Mouse (Mus musculus): ENCODE data around the gene Sgo1. TPM values are rescaled to one million over a fixed set of nuclear protein-coding genes. Genes with fewer than 3 reads are reported as not detected.

The Sgo1 gene
- total RNA-seq, 2 experiments from 2014 or later, result 0.07 TPM; not detected in 1

DNA sequence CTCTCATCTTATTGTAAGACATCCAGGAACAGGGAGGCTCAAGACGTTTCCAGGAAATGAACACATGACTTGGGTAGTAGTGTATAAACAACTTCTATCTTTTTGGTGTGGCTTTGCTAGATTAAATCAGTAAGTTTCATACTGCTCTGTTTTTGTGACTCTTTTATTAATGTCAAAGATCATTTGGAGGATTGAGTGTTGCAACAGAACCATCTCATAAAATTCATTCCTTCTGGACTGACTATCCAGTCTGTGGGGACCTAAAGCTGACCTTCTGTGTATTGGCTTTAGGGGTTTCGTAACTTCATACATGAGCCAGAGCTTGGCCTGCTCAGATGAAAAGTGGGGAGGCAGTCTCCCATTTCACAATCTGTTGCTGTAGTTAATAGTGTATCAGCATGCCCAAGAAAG is 38.9 kb downstream of the Sgo1 start:
- no peak for DNase-seq (ENCODE audit: low spot score in 2 of 2)

DNA sequence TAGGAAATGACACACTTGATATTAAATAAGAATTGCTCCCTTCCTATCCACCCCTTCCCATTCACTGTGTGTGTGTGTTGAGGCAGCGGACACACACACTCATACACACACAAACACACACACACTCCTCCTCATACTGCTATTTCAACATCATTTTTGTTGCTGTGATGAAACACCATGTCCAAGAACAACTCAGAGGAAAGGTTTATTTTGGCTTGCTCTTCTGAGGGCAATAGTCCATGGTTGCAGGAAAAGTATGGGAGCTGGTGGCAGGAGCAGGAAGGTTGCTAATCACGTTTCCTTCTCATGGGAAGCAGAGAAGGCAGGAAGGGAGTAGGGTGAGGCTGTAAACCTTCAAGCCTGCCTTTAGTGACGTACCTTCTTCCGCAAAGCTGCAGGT is 45.8 kb downstream of the Sgo1 start:
- DNase-seq (ENCODE audit: low spot score in 2 of 2), result no peak

DNA sequence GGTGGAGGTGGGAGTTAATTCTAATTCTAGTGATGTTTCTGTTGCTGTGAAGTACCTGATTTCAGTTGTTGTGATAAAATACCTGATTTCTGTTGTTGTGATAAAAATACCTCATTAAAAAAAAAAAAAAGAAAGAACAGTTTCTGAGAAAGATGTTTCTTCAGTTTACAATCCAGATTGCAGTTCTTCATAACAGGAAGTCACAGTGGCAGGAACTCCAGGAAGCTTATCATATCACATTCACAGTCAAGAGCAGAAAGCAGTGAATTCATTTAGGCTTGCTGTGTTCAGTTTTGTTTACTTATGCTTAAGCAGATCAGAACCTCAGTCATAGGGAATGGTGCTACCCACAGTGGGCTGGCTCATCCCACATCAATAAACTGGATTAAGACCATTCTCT is 57.8 kb downstream of the Sgo1 start:
- DNase-seq (ENCODE audit: low spot score in 2 of 2), result no peak

DNA sequence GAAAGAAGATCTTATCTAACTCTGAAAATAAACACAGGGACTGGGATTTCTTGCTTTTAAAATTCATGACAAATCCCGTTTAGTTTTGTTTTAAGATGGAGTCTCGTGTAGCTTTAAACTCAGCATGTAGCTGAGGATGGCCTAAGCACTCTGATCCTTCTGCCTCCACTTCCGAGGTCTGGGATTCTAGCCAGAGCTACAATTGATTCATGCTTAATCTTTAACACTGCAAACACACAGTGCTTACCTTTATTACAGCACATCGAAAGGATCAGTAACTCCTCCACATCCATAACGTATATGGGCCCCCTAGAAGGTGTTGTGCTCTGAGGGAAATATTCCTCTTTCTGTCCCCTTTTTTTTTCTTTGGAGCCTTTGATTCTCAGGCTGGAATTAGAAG is 61.0 kb downstream of the Sgo1 start:
- DNase-seq (ENCODE audit: low spot score in 2 of 2), result no peak

DNA sequence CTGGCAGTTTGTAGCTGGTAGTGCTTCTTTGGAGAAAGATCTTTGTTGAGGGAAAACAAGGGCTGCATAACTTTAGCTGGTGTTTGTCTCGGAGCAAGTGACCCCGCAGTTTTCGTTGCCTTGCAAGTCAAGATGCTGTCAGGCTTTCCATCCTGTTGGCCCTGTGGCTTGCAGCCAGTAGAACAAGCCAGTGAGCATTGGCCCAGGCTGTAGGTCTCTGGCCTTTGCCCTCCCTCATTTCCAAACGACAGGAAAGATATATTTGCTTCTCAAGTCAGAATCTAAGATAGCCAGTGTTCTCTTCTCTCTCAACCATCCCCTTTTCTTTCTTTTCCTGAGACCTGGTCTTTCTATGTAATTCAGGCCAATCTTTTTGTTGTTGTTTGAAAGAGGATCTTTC is 61.6 kb downstream of the Sgo1 start:
- no peak for DNase-seq (ENCODE audit: low spot score in 2 of 2)

DNA sequence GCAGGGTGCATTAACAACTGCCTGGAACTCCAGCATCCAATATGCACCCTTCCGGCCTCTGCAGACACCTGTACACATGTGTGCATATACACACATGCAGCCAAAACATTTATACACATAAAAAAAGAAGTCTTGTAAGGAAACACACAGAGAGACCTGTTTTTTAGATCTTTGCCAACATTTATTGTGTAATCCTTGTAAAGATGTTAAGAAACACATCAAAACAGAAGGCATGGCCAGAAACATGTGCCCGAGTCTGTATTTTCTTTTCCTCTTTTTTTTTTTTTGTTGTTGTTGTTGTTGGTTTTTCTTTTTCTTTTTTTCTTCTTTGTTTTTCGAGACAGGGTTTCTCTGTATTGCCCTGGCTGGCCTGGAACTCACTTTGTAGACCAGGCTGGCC is 63.0 kb downstream of the Sgo1 start:
- no peak for DNase-seq (ENCODE audit: low spot score in 2 of 2)

Other genes with a start within 250 kb of the Sgo1 start
- under 1 TPM; 0.25 to 0.62 TPM for gene Efhb, start 226.0 kb downstream of the Sgo1 start, total RNA-seq (2021)
- gene Rab5a, start 210.1 kb downstream of the Sgo1 start, total RNA-seq (2021), result 100 to 1,000 TPM; 117 TPM
- not detected for gene Pp2d1, start 149.9 kb downstream of the Sgo1 start, total RNA-seq (2021)
- gene Kat2b, start 122.5 kb downstream of the Sgo1 start, total RNA-seq (2021), result 10 to 100 TPM; 16.9 to 18.4 TPM
- gene Sult1c2, start 157.0 kb upstream of the Sgo1 start, total RNA-seq (2021), result not detected